Mouse (Mus musculus) monocyte, adult 5-6 weeks (primary cell): ENCODE measurements around the gene Sesn2. TPM values are rescaled to one million over a fixed set of nuclear protein-coding genes. Genes with fewer than 3 reads are reported as not detected.

ENCODE experiments used
- ATAC-seq: fragments of 153-309, 156-312 bp; replicated peaks from 2 replicates; pipeline ENCODE4 v1.8.0; 2017; ENCODE audit warnings: mild to moderate bottlenecking; ENCODE audit not compliant: low TSS enrichment, insufficient number of reproducible peaks, severe bottlenecking, poor library complexity, low FRiP score
- total RNA-seq: library from RNA; stranded (forward); fragments of 200-1000, 200-491, 200-594 nt; gene quantifications from 3 replicates; pipeline ENCODE4 v1.2.3, GENCODE M21; 2017

The Sesn2 gene
- 4.9 to 6.0 TPM (median 5.2 TPM) in 3 replicates for total RNA-seq

GRCm38 (mm10) chr4:132510352-132510798 lies at the start of gene Sesn2:
Gene Sesn2 (minus strand): TSS chr4:132510501.
- ATAC-seq = peak; percentile 95

DNA sequence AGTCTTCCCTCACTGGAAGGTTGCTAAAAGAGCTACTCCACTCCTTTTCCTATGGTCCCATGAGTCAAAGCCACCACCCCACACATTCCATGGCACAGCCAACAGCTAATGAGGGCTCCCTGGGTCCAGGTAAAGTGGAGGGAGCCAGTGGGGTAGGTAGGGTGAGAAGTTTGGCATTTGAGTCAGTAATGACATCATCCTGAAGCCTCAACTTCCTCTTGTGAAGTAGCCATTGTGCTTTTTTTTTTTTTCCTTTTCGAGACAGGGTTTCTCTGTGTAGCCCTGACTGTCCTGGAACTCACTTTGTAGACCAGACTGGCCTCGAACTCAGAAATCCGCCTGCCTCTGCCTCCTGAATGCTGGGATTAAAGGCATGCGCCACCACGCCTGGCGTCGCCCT lies 45.2 kb upstream of the Sesn2 start:
- ATAC-seq = peak; percentile 72

- ATAC-seq = no peak
Measured at GRCm38 (mm10) chr4:132554653-132555052, 44.4 kb upstream of the Sesn2 start.

DNA sequence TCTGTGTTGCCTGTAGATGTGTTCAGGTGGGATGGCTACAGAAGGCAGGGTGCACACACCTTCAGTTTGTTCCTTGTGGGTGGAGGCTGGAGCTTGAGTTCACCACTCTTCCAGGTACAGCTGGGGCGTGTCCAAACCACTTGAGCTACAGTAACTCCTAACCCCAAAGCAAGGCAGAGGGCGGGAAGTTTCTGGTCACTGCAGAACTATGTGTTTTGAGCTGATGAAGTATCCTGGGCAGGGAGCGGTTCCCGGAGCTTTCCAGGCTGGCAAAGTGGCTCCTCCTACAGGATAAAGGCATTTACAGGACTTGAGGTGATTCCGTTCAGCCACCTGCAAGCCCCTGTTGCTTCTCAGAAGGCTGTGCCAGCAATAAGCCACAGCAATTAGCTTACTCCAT lies 43.9 kb upstream of the Sesn2 start:
- no peak for ATAC-seq

GRCm38 (mm10) chr4:132545851-132546250 lies 35.5 kb upstream of the Sesn2 start:
- ATAC-seq = peak; percentile 82

GRCm38 (mm10) chr4:132542724-132543123 lies 32.4 kb upstream of the Sesn2 start:
- no peak for ATAC-seq

GRCm38 (mm10) chr4:132541413-132541812 lies 31.1 kb upstream of the Sesn2 start:
- no peak for ATAC-seq

GRCm38 (mm10) chr4:132539481-132539880 lies 29.2 kb upstream of the Sesn2 start:
- ATAC-seq = no peak

DNA sequence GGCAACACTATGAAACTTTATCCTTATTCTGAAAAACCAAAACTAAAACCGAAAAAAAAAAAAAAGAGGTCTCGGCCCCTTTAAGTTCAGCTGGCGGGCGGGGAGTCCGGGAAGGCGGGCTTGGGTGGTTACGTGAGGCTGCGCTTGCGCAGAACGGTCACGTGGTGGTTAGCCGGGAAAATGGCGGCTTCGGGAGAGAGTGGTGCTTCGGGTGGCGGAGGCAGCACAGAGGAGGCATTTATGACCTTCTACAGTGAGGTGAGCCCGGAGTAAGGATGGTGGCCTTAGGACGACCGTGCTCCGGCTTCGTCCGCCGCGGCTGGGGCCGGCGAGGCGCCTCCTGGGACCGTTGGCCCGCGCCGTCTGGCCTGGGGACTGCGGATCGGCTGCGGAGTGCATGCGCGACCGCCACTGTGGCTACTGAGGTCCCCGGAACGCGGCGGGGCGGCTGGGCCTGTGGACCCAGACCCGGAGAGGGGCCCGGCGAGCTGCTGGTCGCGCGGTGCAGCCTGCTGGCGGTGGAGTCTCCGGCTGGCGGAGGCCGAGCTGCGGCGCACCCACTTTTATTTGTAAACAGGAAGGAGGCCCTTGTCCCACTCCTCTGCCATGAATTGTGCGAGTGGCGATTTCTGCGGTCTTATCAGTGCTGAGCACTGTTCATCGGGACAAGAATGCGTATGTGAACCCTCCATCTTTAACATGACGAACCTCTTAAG lies 25.3 kb upstream of the Sesn2 start, which contains the start of gene Dnajc8:
Gene Dnajc8 (plus strand): TSS at position 145 of the 716 bp plus-strand sequence.
- ATAC-seq = peak; percentile 82

- ATAC-seq = peak; percentile 89
Measured at GRCm38 (mm10) chr4:132532981-132533916, 22.9 kb upstream of the Sesn2 start, which contains the start of gene Atpif1. Gene Atpif1 (minus strand): TSS chr4:132533659.

DNA sequence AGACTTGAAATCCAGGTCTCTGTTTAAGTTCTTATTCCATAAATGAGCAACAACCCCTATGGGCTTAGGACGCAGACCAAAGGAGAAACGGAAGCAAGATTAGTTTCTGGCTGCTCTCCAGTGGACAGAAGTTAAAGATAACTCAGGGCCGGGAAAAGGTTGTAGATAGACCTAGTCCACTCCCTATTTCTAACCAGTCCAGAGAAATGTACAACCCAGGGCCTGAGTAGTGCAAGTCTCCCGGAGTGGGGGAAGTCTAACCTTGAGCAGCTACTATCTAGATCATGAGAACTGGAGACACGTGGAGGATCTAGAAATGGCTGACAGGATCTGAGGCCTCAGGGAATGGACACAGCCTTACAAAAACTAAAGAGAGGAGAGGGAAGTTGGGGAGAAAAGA lies 22.2 kb upstream of the Sesn2 start:
- no peak for ATAC-seq

DNA sequence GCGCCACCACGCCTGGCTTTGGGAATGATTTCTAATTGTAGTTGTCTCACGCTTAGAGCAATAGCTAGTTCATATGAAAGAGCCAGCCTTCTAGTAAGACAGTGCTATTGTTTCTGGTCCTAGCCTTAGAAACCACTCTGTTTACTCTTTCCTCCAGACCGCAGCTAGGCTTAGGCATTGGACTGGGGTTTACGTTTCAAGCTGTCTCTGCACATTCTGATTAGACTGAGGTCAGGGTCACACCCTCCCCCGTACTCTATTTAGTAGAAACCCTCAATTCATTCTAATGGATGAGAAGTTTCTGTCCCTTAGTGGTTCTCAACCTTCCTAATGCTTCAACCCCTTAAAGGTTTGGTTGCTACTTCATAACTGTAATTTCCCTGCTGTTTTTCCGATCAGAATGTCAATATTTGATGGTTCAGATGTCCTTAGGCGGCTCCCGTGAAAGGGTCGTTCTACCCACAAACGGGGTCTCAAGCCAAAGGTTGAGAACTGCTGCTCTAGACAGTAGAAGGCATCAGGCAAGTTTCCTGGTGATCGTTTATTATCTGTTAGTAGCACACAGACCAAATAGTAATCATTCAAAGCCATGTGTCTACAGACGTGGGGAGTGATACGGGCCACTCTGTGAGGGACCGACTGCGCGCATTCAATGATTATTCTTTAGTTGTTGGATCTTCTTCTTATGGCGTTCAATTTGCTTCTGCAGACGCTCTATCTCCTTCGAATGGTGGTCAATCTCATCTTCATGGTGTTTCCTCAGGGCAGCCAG lies 19.9 kb upstream of the Sesn2 start:
- no peak for ATAC-seq

DNA sequence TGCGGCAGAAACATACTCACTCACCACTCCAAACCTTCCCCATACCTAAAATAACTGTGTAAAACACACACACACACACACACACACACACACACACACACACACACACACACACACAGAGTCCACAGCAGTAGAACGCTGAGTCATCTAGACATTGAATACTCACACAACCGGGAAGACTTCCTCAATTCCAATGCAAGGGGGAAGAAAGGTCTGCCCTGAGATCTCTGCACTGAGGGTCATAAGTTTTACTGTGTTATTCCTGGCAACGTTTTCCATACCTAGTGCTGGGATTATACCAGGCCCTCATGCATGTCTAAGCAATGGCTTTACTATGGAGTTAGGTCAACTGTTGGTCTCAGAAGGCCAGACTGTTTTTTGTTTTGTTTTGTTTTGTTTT lies 19.0 kb upstream of the Sesn2 start:
- ATAC-seq = no peak; the same call in 1 of the 2 replicates

GRCm38 (mm10) chr4:132527917-132528522 lies 17.7 kb upstream of the Sesn2 start:
- ATAC-seq = no peak

DNA sequence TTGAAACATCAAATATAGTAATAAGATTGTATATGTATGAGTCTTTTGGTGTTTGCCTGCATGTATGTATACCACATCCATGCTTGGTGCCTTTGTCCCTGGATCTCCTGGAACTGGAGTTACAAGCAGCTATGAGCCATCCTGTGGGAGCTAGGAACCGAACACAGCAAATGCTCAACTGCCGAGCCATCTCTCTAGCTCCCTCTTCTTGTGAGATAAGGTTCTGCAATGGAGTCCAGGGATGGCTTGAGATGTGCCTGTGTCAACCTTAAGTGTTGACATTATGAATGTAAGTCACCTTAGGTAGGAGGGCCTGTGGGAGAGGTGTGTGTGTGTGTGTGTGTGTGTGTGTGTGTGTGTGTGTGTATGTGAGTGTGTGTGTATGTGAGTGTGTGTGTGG lies 16.4 kb upstream of the Sesn2 start:
- peak; percentile 77 for ATAC-seq

DNA sequence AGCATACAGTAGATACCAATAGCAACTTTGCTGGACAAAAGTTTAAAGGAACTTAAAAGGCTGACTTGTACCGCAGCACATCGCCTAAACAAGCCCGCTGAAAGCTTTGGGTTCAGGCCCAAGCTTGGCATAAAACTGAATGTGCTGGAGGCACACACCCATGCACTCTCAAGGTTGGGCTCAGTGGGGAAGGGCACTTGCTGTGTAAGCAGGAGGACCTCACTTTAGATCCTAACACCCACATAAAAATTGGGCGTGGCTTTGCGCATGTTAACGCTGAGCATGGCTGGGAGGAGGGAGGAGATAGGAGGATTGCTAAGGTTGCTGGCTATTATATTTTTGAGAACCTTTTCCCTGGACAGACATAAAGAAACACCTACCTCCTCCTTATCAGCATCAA lies 14.5 kb upstream of the Sesn2 start:
- ATAC-seq = no peak

- ATAC-seq = no peak
Measured at GRCm38 (mm10) chr4:132524321-132524741, 14.0 kb upstream of the Sesn2 start.

DNA sequence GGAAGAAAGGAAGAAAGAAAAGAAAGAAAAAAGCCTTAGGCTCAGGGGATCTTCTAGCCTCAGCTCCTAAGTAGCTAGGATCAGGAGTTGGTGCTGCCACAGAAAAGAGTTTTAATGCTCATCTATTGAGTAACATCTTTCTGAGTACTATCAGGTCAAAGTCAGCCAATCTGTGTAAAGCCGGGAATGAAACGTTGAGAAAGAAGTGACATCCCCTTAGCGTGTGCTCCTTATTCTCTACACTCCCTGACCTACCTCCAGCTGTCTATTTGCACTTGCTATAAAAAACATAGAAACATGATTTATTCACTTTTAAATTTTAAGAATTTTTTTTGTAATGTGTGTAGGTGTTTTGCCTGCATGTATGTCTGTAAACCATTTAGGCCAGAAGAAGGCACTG lies 8.9 kb upstream of the Sesn2 start:
- no peak for ATAC-seq
